Mouse (Mus musculus) C2C12 (cell line): Measurements from ENCODE around the gene Spats2l. TPM values are rescaled to one million over a fixed set of nuclear protein-coding genes. Genes with fewer than 3 reads are reported as not detected.

Source experiments
- H3K27me3 ChIP-seq: one replicate; pipeline ENCODE4 v1.6.1; 2011; ENCODE audit not compliant: control insufficient read depth, insufficient read depth, insufficient read length
- H3K36me3 ChIP-seq: one replicate; pipeline ENCODE4 v1.6.1; 2011; ENCODE audit not compliant: control insufficient read depth, insufficient read depth
- H3K4me3 ChIP-seq: one replicate; pipeline ENCODE4 v1.5.1; 2011; ENCODE audit warnings: mild to moderate bottlenecking, control low read depth; ENCODE audit not compliant: poor library complexity, insufficient read depth, severe bottlenecking
- H3K79me2 ChIP-seq: one replicate; pipeline ENCODE4 v1.6.1; 2011; ENCODE audit not compliant: control insufficient read depth, insufficient read depth
- H3K79me3 ChIP-seq: one replicate; pipeline ENCODE4 v1.6.1; 2011; ENCODE audit warnings: low read depth, control low read depth
- H3ac ChIP-seq: one replicate; pipeline ENCODE3; 2011; ENCODE audit warnings: low read depth; ENCODE audit not compliant: control insufficient read depth, insufficient read length
- CEBPB ChIP-seq: IDR thresholded peaks from one replicate; pipeline ENCODE4 v1.6.1; 2011; ENCODE audit warnings: low read depth, mild to moderate bottlenecking, control low read depth, moderate library complexity
- CTCF ChIP-seq: IDR thresholded peaks from one replicate; pipeline ENCODE4 v1.5.1; 2011; ENCODE audit not compliant: control insufficient read depth, insufficient read depth, insufficient read length
- FOSL1 ChIP-seq: IDR thresholded peaks from one replicate; pipeline ENCODE4 v1.8.0; 2011; ENCODE audit warnings: mild to moderate bottlenecking, low read length; ENCODE audit not compliant: poor library complexity, insufficient read depth, severe bottlenecking
- MAX ChIP-seq: IDR thresholded peaks from one replicate; pipeline ENCODE4 v1.6.1; 2011; ENCODE audit warnings: mild to moderate bottlenecking, control low read depth
- MYOD1 ChIP-seq: IDR thresholded peaks from one replicate; pipeline ENCODE4 v1.6.1; 2011; ENCODE audit warnings: low read depth; ENCODE audit not compliant: control insufficient read depth, insufficient read length
- MYOG ChIP-seq: IDR thresholded peaks from one replicate; pipeline ENCODE4 v1.6.1; 2011; ENCODE audit not compliant: control insufficient read depth, insufficient read length; ENCODE audit errors: extremely low read depth
- USF1 ChIP-seq: IDR thresholded peaks from one replicate; pipeline ENCODE4 v1.6.1; 2011; ENCODE audit warnings: low read depth, mild to moderate bottlenecking, control low read depth, moderate library complexity
- polyA plus RNA-seq: library from polyadenylated mRNA; unstranded; fragments of >200 nt; fragmentation: generic; extraction: Trizol; gene quantifications from one replicate; pipeline ENCODE4 v1.2.1, GENCODE M21; 2012; ENCODE audit warnings: missing spikeins

Spats2l gene
- polyA plus RNA-seq, 1 experiment: 0.57 TPM

DNA sequence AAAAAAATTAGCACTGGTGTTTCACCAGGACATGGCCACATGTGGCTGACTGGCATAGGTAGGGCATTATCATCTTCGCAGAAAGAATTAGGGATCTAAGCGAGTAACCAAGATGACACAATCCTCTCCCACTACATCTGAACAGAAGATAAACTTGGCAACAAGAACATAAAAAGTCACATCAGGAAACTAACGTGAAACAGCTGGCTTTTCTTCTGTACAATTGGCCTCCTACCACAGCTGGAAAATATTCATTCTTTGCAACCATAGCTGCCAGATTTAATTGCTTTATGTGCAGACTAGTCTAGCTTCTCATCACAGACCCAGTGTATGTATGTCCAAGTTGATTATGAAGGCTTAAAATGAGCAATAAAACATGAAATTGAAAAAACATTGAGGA is 131.9 kb downstream of the Spats2l start:
- H3K36me3 ChIP-seq: no peaks in the 10 kb centered on the region

DNA sequence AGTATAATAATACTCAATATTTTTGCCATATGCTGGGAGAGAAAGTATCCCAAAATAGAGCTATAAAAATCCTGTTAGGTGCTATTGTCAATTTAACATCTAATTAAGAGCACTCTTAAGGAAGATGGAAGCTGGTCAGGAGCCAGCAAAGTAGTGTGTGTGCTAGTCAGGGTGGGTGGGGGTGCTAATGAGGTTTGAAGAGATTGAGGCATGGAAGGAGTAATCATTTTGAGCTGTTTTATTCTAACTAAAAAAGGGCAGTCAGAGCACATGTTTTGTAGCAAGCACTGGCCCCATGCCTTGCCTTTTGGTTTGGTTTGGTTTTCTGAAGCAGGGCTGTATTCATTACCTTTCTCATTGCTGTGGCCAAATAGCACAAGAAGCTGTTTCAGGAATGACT is 132.3 kb downstream of the Spats2l start:
- no peak for TF ChIP-seq CTCF
- TF ChIP-seq CEBPB: no peak
- TF ChIP-seq MYOD1: no peak
- TF ChIP-seq MAX: no peak
- TF ChIP-seq MYOG: no peak
- no peak for TF ChIP-seq USF1
- TF ChIP-seq FOSL1: no peak
- Histone ChIP-seq H3K4me3 (no peak overlapping the region), H3K79me3 (no peaks in the 10 kb centered on the region), H3ac (no peak overlapping the region), H3K27me3 (no peaks in the 10 kb centered on the region), H3K36me3 (no peaks in the 10 kb centered on the region), H3K79me2 (no peaks in the 10 kb centered on the region)

More for the DNA sequence above, 131.9 kb downstream of the Spats2l start:
- TF ChIP-seq CEBPB: no peak
- no peak for TF ChIP-seq CTCF
- TF ChIP-seq MYOD1: no peak
- no peak for TF ChIP-seq USF1
- TF ChIP-seq MAX: no peak
- no peak for TF ChIP-seq FOSL1
- TF ChIP-seq MYOG: no peak
- H3K79me3 ChIP-seq: no peaks in the 10 kb centered on the region
- no peaks in the 10 kb centered on the region for H3K27me3 ChIP-seq
- H3ac ChIP-seq: no peak overlapping the region
- H3K79me2 ChIP-seq: no peaks in the 10 kb centered on the region
- no peak overlapping the region for H3K4me3 ChIP-seq

DNA sequence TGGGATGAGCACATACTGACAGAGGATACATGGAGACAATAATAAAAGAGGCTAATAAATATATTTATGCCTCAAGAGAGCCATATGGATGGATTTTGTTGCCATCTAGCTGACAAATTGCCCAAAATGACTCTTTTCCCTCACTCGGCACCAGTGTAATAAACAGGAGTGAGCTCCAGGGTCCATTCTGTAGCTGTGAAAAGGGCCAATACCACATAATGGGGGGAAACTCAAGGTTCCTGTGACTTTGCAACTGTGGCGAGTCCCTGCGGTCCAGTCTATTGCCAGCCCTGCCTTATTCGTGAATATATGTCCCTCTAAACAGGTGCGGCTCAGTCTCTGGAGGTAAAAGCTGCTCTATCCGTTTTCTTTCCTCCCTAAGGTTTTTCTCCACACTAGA is 137.6 kb downstream of the Spats2l start:
- H3K4me3 ChIP-seq: no peak overlapping the region
- TF ChIP-seq MAX: no peak
- no peak for TF ChIP-seq CEBPB
- TF ChIP-seq USF1: no peak
- TF ChIP-seq FOSL1: no peak
- no peak for TF ChIP-seq MYOD1
- TF ChIP-seq CTCF: no peak
- H3K36me3 ChIP-seq: no peaks in the 10 kb centered on the region
- no peaks in the 10 kb centered on the region for H3K79me3 ChIP-seq
- H3ac ChIP-seq: no peak overlapping the region
- no peaks in the 10 kb centered on the region for H3K27me3 ChIP-seq
- no peaks in the 10 kb centered on the region for H3K79me2 ChIP-seq

GRCm38 (mm10) chr1:57917342-57917741 is 143.4 kb downstream of the Spats2l start:
- Histone ChIP-seq H3K79me2 (no peaks in the 10 kb centered on the region), H3K27me3 (no peaks in the 10 kb centered on the region), H3K36me3 (no peaks in the 10 kb centered on the region), H3K79me3 (no peaks in the 10 kb centered on the region), H3ac (no peak overlapping the region), H3K4me3 (no peak overlapping the region)
- TF ChIP-seq USF1 (no peak), FOSL1 (no peak), CTCF (no peak), CEBPB (no peak)

GRCm38 (mm10) chr1:57918567-57918966 is 144.6 kb downstream of the Spats2l start:
- no peaks in the 10 kb centered on the region for H3K27me3 ChIP-seq

DNA sequence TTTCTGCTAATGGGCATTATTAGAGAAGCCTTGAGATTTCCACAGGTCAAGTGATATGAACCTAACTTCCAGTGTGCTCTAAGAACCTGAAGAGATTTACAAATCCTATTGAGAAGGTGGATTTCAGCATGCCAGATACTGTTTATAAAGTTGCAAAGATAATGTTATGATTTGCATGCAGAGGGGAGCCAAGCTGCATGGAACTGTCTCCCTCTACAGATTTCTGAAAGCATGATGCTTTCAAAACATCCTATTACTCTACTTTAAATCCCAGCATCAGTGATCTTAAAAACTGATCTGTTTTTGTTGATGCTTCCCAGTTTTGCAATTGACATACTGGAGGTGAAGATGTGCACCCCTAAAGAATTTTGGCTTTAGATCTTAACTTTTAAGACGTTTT is 160.3 kb downstream of the Spats2l start:
- no peak overlapping the region for H3ac ChIP-seq
- no peaks in the 10 kb centered on the region for H3K27me3 ChIP-seq
- no peak overlapping the region for H3K4me3 ChIP-seq
- no peaks in the 10 kb centered on the region for H3K79me3 ChIP-seq
- H3K36me3 ChIP-seq: no peaks in the 10 kb centered on the region
- H3K79me2 ChIP-seq: no peaks in the 10 kb centered on the region
- no peak for TF ChIP-seq CEBPB
- no peak for TF ChIP-seq FOSL1
- TF ChIP-seq CTCF: no peak

More at GRCm38 (mm10) chr1:57918567-57918966, 144.6 kb downstream of the Spats2l start:
- no peaks in the 10 kb centered on the region for H3K36me3 ChIP-seq
- no peaks in the 10 kb centered on the region for H3K79me3 ChIP-seq
- H3K4me3 ChIP-seq: no peak overlapping the region
- no peaks in the 10 kb centered on the region for H3K79me2 ChIP-seq
- no peak for TF ChIP-seq FOSL1
- TF ChIP-seq CEBPB: no peak
- TF ChIP-seq CTCF: no peak
- TF ChIP-seq MAX: no peak
- no peak for TF ChIP-seq USF1
- TF ChIP-seq MYOD1: no peak
- no peak overlapping the region for H3ac ChIP-seq

DNA sequence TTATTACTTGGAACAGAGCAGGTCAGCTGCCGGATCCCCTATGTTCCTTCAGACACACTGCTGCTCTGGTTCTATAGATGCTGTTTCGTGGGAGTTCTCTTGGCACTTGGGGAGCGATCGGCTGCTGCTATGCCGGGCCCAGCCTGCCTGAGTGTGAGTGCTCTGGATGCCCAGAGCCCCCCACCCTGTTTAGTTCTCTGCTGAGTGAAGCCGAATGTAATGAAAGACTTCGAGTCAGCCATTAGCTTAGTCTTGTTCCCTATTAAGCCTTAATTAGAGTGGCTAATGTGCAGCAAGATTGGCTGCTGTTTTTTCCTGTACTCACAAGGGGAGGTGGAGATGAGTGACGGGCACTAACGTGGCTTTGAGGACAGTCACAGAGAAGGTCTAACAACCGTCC is 166.7 kb downstream of the Spats2l start:
- Histone ChIP-seq H3K27me3 (no peaks in the 10 kb centered on the region), H3K36me3 (no peaks in the 10 kb centered on the region), H3ac (no peak overlapping the region), H3K4me3 (no peak overlapping the region), H3K79me2 (no peaks in the 10 kb centered on the region), H3K79me3 (no peaks in the 10 kb centered on the region)
- TF ChIP-seq MYOD1 (no peak), USF1 (no peak), MAX (no peak), FOSL1 (no peak), CEBPB (no peak), CTCF (no peak), MYOG (no peak)
